Mouse (Mus musculus): ENCODE data around the gene Ndufa4l2.

GRCm38 (mm10) chr10:127544375-127544774, 29.6 kb downstream of the Ndufa4l2 start:
- TF ChIP-seq CTCF (IDR thresholded peaks at IDR 0.05; ENCODE audit: low read depth, low read length) (no peak), POLR2A (IDR thresholded peaks at IDR 0.05; ENCODE audit: extremely low read depth, insufficient read depth, low read length) (no peak)

Measured in liver, adult 2 months (tissue).